Mouse (Mus musculus) cerebellum, adult 8-10 months (tissue): ENCODE results near the gene 1110017D15Rik.
A peak's percentile ranks its signal among the peaks of the same experiment; 100 is the strongest.

ENCODE experiments used
- DNase-seq: peaks from one replicate; pipeline ENCODE4 v3.0.0; 2022

Gene 1110017D15Rik

DNA sequence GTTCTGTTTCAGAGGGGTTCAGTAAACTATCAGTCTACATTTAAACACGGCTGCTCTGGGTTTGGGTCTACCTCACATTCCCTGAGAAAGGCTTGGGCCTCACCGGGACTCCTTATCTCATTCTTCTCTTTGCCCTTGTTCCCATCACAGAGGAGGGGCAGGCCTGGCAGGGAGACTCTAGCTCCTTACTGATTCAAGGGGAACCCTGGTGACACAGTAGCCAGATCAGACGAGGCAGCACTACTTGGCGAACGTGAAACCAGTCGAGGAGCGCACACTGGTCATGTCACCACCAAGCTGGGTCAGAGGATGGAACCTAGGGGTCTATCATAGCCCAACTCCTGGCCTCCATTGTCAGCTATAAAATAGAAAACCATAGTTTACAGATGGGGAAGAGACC lies 9.1 kb downstream of the 1110017D15Rik start:
- DNase-seq = no peak

DNA sequence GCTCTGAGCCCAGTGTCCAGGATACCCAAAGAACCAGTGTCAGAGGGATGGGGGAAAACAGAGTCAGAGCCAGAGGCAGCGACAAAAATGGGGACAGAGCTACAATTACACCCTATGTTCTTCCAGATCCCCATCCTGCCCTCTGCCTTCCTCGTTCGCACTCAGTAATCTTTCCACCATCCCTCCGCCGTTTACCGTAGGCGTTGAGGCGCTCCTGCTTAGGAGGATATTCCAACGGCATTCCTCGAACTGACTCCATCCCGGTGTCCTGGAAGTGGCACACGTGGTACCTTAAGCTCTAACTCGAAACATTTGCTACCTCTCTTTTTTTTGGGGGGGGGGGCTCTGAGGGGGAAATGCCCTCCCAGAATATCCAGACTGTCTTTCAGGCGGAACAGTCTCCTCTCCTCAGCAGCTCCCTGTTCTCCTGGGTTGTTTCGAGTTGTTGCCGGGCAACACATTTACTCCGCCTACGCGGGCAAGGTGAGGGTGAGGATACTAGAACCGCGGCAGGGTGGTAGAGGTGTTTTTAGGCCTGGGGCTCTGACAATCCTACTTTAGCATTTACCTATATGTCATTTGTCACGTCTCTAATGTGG lies 9.7 kb downstream of the 1110017D15Rik start:
- DNase-seq = no peak

DNA sequence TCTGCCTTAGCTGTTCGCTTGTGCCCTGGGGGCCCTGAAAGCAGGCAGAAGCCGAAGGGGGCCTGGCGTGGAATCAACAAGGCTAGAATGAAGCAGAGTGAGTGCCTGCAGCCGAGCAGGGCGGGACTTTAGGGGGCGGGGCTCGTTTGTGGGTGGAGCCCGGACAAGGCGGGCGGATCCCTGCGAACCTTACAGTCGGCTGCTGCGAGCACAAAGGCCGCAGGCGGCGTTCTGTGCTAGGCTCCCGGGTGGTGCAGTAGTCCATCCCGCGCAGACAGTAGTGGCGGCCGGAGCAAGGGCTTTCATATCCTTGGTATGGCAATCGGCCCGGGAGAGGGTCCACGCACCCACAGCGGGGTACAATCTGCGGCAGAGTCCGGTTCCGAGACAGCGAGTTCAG lies 10.2 kb downstream of the 1110017D15Rik start:
- DNase-seq = peak; percentile 83

DNA sequence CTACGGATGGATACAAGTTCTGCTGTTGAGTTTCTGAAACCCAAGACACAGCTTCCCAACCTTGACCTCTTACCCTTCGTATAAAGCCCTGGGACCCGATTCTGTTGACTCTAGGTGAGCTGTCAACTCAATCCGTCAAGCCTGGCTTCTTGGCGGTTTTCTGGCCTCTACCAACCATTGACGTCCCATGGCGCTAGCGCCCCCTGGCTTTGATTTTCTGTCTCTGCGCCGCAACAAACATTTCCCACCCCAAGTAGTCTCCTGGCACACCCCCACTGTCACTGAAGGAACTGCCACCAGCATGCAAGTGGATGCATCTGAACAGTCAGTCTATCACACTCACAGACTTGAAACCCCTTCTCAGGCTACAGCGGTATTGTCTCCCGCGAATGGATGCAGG lies 11.0 kb downstream of the 1110017D15Rik start:
- DNase-seq = peak; percentile 62

DNA sequence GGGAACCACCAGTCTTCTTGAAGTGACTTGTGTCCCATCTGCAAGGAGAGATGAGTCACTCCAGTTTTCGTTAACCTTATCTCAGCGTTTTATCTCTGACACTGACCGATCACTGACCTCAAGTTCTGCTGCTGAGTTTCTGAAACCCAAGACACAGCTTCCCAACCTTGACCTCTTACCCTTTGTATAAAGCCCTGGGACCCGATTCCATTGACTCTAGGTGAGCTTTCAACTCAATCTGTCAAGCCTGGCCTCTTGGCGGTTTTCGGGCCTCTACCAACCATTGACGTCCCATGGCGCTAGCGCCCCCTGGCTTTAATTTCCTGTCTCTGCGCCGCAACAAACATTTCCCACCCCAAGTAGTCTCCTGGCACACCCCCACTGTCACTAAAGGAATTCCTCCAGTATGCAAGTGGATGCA lies 12.0 kb downstream of the 1110017D15Rik start:
- DNase-seq = no peak

DNA sequence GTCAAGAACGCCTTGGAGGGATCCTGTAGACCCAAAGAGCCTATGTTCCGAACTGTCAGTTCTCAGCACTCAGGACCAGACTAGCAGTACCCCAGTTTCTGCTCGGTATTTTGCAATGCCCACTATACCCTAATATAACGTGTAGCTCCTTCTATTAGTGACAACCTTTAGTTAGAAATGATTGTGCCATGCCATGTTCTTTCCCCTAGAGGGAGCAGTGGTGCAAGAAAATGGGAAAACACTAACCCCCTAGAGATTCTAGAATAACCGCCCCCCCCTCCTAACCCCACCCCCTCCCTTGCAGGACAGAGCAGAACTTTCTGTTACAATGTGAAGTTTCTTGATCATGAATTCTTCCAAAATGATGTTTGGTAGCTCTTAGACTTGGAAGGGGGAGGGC lies 12.8 kb downstream of the 1110017D15Rik start:
- no peak for DNase-seq

DNA sequence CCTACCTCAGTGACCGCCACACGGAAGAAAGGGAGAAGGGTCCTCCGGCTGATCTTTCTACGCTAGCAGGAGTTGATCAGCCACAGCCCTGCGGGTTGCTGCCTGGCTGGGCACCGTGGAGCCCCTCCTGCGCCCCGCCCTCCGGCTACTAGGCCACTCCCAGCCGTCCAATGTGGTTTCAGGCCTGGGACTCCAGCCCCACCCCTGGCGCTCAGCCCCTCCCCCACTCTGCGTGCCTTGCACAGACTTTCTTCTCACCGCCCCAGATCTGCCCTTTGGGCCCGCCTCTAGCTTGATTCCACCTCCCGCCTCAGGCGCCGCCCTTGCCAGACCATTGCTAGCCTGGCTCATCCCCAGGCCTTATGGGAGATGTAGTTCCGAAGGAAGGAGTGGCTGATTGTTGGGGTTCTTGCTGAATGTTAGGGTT lies 14.1 kb downstream of the 1110017D15Rik start, which contains the start of gene AI464131:
AI464131 (minus strand) TSS at position 91 of the 427 bp plus-strand sequence.
- DNase-seq = peak; percentile 94

DNA sequence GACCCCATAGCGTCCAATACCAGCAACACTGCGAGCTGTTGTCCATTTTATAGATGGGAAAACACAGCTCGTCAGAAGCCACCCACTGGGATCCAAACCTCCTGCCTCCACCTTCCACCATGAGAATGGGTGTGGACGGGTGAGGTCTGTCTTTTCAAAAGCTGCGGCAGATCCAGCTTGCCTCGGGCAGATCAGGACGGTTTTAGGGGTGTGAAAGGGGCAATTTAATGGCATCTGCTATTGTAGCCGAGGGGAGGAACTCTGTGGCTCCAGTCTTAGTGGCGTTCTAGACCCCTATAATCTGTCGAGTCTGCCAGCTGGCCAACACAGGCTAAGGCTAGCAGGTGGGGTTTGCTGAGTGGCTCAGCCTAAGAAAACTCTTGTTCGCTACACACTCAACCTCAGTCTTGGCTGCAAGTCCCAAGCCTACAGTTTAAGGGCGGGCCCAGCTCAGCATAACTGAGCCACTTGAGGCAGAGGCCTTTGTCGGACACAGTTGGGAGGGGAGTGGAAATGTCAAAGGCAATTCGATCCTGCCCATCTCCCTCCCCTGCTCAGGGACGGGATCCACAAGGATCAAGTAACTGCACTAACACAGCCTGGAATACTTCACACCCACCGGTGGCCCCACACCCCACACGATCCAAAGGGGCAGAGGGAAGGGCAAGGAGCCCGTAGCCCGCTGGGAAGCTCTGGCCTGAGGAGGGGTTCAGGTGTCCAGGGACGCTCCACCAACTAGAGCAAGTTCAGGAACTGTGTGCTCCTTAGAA lies 14.8 kb downstream of the 1110017D15Rik start:
- no peak for DNase-seq

DNA sequence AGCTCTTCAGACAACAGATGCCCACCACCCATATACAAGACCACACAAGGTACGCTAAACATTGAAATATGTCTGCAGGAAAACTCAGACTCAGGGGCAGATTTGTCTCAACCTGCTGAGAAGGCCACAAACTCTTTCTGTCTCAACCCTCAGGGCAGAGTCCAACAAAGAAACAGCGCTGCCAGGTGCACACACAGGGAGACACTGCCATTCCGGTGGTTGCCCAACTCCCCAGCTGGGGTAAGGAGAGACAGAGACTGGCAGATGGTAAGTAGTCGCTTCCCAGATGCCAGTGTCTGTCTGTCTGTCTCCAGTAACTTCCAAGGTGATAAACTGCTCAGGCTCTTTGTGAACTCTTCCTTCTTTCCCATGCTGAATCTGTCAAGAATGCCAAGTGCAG lies 16.3 kb downstream of the 1110017D15Rik start:
- DNase-seq = no peak

DNA sequence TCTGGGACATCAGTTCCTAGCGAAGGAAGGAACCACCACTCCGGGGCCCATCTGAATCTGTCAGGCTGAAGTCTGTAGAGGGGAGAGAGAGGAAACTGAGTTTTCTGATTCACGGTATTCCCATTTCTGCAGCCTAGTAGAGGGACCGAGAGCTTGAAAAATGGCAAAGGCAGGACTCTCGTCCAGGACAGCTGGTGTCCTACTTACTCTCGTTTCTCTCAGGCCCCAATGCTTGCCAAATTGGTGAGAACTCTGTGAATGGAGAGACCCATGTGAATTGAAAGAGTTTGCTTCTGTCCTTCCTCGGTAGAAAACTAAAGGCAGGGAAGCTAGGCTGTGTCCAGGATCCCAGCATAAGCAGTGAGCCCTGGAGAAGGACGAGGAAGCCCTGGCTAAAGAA lies 17.5 kb downstream of the 1110017D15Rik start:
- DNase-seq = no peak

DNA sequence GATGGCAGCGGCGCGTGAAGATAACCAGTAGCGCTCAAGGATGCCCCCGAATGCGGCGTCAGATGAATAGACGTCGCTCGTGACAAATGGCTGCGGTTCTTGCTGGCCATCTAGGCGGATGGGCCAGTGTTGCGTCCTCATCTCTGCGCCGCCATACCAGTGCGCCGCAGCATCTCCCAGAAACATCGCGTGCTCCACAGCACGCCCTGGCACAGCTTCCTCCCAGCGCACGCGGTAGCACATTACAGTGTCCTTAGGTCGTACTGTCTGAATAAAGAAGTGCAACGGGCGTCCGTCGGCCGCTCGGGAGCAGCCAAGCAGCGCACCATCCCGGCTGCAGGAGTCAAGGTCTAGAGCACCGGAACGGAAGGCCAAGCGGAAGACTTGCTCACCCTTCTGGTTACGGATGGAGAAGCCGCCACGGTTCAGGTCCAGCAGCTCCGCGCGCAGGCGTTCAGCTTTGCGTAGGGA lies 18.2 kb downstream of the 1110017D15Rik start:
- DNase-seq = no peak

DNA sequence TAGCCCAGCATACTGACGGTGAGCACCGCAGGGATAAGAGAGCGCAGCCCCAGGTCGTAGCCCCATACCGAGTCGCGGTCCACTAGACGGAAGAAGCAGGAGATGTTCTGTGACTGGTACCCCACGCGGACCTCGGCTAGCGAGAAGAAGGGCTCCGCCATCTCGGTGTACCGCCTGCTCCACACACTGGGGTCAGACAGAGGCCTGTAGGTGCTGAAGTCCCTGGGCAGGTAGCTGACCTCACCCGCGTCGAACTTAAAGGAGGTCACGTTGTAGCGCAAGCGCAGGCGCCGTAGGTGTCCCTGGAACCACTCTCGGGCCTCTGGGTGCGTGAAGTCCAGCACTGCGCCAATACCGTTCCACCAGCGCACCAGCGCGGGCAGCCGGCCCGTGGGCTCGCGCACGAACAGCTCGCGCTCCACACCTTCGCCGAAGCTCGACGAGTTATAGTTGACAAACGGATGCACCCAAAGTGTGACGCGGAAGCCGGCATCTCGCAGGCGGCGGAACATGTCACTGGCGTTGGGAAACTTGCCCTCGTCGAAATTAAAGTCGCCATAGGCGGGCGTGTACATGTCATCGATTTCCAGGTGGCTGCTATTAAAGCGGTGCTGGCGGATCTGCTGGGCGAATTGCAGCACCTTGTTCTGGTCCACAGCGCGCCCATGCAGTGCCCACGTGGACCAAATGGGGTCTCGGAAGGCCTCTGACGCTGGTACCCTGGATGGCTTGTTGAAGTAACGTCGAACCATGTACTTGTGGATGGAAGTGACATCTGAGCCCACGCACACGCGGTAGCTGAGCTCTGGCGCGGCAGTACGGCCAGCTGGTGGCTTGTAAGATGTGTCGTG lies 18.9 kb downstream of the 1110017D15Rik start:
- no peak for DNase-seq

DNA sequence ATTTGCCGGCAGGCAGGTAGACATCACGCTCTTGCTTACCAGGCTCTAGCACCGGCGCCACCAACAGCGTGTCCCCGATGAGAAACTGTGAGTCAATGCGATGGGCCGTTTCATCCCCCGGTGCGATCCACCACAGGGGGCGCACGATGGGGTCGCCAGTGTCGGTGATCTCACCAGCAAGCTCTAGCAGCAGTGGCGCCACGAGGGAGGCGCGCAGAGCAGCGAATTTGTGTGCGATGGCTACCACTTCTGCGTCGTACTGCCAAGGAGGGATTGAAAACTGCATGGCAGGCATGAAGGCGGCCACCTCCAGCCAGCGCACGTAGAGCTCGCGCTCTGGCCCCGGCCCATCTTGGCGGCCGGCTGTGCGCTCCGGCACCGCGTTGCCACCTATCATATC lies 19.6 kb downstream of the 1110017D15Rik start:
- no peak for DNase-seq

DNA sequence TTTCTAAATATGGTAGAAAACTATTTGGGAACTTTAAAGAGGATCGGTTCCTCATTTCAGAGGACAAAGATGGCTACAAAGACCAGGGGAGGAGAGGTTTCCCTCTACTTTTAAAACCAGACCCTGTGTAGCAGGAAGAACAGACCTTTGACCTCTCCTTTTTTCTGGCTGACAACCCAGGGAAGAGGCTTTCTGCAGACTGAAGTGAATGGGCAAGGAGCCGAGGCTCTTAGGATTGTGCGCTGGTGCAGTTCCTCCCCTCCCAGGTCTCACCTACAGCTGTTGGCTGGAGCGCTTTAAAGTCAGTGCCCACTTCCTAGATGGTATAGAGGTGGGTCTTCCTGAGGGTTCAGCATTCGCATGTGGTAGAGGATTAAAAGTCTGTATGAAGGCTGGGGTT lies 20.1 kb downstream of the 1110017D15Rik start:
- DNase-seq = no peak

DNA sequence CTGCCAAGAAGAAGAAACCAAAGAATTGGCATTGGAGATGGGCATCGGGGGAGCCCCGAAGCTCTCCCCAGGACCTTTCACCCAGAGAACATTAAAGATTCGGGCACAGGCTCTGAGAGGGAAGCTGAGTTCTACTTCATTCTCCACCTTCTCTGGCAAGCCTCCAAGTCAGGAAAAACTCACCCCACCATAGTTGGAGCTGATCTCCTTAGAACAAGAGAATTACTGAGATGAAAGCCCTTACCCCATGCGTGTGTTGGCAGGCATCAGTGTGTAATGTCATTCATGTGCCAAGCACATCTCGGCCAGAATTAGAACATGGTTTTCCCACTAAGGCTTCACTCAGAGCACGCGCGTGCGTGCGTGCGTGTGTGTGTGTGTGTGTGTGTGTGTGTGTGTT lies 21.3 kb downstream of the 1110017D15Rik start:
- DNase-seq = no peak

DNA sequence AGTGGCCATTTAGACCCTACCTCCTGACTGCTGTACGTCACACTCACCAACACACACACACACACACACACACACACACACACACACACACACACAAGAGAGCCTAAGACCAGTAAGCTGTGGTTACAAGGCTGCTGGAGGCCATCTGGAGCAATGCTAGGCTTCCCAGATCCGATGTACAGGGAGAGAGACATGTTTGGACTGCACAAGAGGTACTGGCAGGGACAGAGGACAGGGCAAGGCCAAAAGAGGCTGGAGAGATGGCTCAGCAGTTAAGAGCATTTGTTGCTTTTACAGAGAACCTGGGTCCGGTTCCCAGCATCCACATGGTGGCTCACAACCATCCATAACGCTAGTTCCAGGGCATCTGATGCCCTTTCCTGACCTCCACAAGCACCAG lies 22.1 kb downstream of the 1110017D15Rik start:
- DNase-seq = no peak

DNA sequence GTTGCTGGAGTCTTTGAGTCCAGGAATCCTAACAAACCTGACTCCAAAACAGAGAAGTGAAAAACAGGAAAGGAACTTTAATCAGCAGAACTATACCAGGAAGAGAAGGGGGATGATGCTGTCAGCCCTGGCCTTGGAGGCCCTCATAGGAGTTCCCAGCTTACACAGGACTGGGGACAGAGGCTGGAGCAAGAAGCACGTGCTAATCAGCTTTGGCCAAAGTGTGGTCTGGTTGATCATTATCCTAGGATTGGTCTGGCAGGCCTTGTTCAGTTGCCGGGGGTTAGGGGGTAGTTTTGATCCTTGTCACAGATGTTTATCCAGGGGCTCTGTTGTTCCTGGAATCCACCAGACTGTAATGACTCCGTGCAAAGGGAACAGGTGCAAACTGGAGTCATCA lies 22.8 kb downstream of the 1110017D15Rik start:
- DNase-seq = no peak

DNA sequence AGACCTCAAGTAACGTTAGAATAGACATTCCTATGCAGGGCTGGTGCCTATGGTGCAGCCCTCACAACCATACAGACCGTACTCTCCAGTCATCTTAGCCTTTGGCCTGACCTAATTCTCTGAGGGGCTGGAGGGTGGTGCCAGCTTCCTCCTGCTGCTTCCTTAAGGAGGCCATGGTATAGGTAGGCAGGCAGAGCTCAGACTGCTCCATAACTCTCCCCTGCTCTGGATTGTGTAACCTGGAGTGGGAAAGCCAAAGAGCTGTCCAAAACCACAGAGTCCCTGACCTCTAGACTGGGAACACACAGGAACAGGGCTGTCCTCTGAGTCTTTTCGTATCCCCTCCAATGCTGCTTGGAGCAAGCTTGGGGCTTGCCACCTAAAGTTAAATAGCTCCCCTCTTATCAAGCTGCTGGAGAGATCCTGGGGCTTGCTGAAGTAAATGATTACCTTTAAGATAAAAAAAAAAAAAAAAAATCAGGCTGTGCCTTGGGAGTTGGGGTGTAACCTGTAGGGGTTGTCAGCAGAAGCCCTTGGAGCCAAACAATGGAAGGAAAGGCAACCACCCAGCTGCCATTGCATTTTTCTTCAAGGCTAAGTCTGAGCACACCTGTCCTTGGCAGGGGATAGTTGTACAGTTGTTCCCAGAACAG lies 23.5 kb downstream of the 1110017D15Rik start:
- no peak for DNase-seq

DNA sequence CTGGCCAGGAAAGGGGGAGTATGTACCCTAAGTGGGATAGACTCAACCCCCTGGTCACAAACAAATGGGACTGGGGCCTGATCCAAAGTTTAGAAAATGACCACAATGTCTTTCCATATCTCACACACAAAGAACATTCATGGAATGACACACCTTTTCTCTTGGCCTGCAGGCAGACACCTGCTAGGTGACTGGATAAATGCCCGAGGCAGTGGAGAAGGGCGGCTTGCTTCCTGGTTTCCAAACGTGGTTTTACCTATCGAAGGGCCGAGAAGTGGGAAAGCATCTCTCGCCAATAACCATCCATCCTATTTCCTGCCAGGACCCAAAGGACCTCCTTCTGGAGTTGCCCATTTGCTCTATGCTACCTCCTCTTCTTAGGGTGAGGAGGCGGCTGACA lies 24.2 kb downstream of the 1110017D15Rik start:
- DNase-seq = no peak

DNA sequence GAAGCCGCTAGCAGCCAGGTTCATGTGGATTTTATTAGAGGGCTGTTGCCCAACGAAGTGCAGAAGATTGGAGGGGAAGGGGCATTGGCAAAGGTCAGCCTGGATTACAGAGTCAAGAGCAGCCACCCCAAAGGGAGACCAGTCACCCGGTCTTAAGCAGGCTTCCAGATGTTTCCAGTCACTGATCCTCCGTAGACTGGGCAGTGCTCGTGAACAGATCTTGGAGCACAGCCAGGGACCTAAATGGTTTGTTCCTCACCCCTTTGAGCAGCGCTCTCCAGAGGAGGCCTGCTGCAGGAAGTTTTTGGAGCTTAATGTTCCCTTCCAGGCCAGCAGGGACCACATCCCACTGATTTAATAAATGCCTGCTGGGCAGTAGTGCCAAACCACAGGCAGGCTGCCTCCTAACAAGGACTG lies 35.5 kb downstream of the 1110017D15Rik start:
- DNase-seq = no peak

DNA sequence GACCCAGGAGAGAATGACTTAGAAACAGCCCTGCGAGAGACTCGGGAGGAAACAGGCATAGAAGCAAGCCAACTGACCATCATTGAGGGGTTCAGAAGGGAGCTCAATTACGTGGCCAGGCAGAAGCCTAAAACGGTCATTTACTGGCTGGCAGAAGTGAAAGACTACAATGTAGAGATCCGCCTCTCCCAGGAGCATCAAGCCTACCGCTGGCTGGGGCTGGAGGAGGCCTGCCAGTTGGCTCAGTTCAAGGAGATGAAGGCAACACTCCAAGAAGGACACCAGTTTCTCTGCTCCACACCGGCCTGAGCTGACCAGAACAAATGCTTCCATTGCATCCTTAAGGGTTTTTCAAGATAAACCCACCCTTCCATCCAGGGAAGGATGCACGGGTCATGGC lies 36.9 kb downstream of the 1110017D15Rik start:
- DNase-seq = no peak

DNA sequence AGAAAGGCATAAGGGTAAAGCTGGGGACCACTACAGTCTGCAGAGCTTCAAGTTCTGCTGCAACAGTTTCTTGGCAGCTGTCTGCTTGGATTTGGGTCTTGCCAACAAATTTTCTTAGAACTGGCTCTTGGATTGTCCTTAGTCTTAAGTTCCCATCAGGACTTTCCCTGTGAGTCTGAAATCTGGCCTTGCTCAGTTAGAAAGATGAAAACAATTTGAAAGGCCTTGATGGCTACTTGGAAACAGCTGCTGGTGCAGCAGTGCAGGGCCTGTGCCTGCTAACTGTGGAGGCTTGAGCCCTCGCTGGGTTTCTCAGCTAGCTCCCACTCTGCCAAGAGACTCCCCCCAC lies 37.7 kb downstream of the 1110017D15Rik start:
- no peak for DNase-seq
